Mouse (Mus musculus) embryonic fibroblast, embryonic 13.5 days (primary cell): ENCODE data around the gene Mybph. TPM values are rescaled to one million over a fixed set of nuclear protein-coding genes. Genes with fewer than 3 reads are reported as not detected.

ENCODE experiments used
- H3K27ac ChIP-seq: 2 replicates; pipeline ENCODE4 v1.5.1; 2012; ENCODE audit warnings: low read length, control low read depth, inconsistent platforms; ENCODE audit not compliant: insufficient read depth
- H3K4me1 ChIP-seq: 2 replicates; pipeline ENCODE4 v1.6.1; 2011; ENCODE audit warnings: low read length; ENCODE audit not compliant: control insufficient read depth, insufficient read depth
- H3K4me3 ChIP-seq: 2 replicates; pipeline ENCODE4 v1.5.1; 2011; ENCODE audit warnings: mild to moderate bottlenecking, control low read depth, low read length; ENCODE audit not compliant: insufficient read depth
- CTCF ChIP-seq: IDR thresholded peaks from 2 replicates; pipeline ENCODE4 v1.5.1; 2011; ENCODE audit warnings: mild to moderate bottlenecking, control low read depth, low read length, moderate library complexity, borderline replicate concordance; ENCODE audit not compliant: insufficient read depth
- POLR2A ChIP-seq: IDR thresholded peaks from 2 replicates; pipeline ENCODE4 v1.6.1; 2011; ENCODE audit warnings: low read depth, mild to moderate bottlenecking, control low read depth, low read length, moderate library complexity
- polyA plus RNA-seq: library from polyadenylated mRNA; stranded (reverse); fragments of >200 nt; gene quantifications from 2 replicates; pipeline ENCODE4 v1.2.4, GENCODE M21; 2011; ENCODE audit warnings: low read depth; ENCODE audit not compliant: missing spikeins, insufficient read length

The Mybph gene
- polyA plus RNA-seq, 1 experiment, result not detected

GRCm38 (mm10) chr1:134230638-134231228 is 37.5 kb downstream of the Mybph start:
- H3K4me1 ChIP-seq, result peaks cover under 1% of the 10 kb centered on the region; the same call in 1 of the 2 replicates
- no peak overlapping the region for H3K27ac ChIP-seq
- H3K4me3 ChIP-seq, result no peak overlapping the region
- TF ChIP-seq CTCF, result no peak
- no peak for TF ChIP-seq POLR2A

DNA sequence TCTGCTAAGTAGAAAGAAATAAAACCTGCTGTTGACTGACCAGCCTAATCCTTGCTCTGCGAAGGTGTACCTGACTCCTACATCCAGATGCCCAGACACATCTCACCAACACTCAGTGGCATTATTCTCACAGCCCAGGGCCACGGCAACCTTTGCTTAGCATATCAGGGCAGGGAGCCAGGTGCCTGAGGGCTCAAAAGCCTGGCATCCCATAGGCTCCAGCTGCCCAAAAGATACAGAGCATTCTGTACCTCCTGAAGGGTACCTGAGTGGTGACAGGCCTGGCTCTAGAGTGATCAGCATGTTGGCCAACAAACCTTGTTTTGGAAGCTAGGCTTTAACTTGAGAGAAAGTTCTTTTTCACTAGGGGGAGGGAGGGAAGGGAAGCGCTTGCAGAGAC is 38.0 kb downstream of the Mybph start:
- Histone ChIP-seq H3K4me3 (no peak overlapping the region), H3K4me1 (peaks cover 3% of the 10 kb centered on the region; the same call in 1 of the 2 replicates), H3K27ac (no peak overlapping the region)
- TF ChIP-seq CTCF, result no peak
- no peak for TF ChIP-seq POLR2A

- no peak overlapping the region for H3K27ac ChIP-seq
- no peak overlapping the region for H3K4me3 ChIP-seq
- peaks cover 3% of the 10 kb centered on the region; the same call in 1 of the 2 replicates for H3K4me1 ChIP-seq
- TF ChIP-seq POLR2A (no peak), CTCF (no peak)
Measured at GRCm38 (mm10) chr1:134231681-134232080, 38.4 kb downstream of the Mybph start.

- no peak overlapping the region for H3K27ac ChIP-seq
- H3K4me1 ChIP-seq, result peaks cover 3% of the 10 kb centered on the region; the same call in 1 of the 2 replicates
- no peak for TF ChIP-seq POLR2A
- no peak for TF ChIP-seq CTCF
- H3K4me3 ChIP-seq, result no peak overlapping the region
Measured at GRCm38 (mm10) chr1:134232326-134232725, 39.1 kb downstream of the Mybph start.

GRCm38 (mm10) chr1:134232778-134233531 is 39.7 kb downstream of the Mybph start:
- no peak for TF ChIP-seq CTCF
- no peak for TF ChIP-seq POLR2A
- H3K4me1 ChIP-seq, result peaks cover 3% of the 10 kb centered on the region; the same call in 1 of the 2 replicates
- no peak overlapping the region for H3K27ac ChIP-seq
- H3K4me3 ChIP-seq, result no peak overlapping the region

GRCm38 (mm10) chr1:134233681-134234454 is 40.6 kb downstream of the Mybph start:
- Histone ChIP-seq H3K4me3 (no peak overlapping the region), H3K4me1 (peaks cover 3% of the 10 kb centered on the region; the same call in 1 of the 2 replicates), H3K27ac (no peak overlapping the region)
- TF ChIP-seq CTCF (no peak), POLR2A (no peak)

DNA sequence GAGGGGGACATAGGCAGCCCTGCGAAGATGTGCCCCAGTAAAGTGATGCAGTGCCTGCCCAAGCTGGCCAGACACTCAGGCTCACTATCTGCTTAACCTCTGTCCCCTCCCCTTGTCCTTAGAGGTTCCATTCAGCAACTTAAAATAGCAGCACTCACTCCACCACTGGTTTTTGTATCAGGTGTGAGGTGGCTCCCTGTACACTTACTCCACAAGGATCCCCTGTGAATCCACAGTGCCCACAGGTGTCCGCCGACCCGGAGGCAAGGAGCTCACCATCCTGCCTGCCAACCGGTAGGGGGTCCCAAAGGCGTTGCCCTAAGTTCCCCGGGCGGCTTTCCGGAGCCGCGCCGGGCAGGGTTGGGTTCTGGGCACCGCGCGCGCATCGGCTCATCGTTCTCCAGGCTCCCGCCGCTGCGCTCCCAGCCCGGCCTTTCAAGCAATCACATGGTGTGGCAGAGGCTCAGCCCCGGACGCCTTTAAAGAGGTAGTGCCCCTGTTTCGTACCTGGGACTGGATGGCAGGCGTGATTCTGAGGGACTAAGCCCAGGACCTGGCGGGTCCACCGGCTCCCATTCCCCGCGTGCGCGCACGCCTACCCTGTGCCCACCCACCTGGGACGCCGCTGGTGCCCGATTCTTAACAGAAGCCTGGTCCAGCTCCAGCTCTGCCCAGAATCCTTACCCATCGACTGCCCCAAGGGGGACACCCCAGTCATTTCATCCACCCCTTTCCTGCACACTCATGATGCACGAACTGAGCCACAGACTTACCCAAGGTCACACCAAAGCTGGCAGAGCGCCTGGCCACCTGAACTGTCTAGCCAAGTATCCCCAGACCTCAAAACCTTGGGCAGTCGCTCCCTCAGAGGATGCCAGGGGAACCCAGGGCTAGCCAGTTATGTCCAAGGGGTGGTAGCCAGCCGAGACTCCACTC is 41.5 kb downstream of the Mybph start:
- H3K4me1 ChIP-seq, result peaks cover 3% of the 10 kb centered on the region; the same call in 1 of the 2 replicates
- TF ChIP-seq POLR2A (no peak), CTCF (no peak)
- peak overlapping the region; percentile 13; the same call in 1 of the 2 replicates for H3K4me3 ChIP-seq
- no peak overlapping the region for H3K27ac ChIP-seq

DNA sequence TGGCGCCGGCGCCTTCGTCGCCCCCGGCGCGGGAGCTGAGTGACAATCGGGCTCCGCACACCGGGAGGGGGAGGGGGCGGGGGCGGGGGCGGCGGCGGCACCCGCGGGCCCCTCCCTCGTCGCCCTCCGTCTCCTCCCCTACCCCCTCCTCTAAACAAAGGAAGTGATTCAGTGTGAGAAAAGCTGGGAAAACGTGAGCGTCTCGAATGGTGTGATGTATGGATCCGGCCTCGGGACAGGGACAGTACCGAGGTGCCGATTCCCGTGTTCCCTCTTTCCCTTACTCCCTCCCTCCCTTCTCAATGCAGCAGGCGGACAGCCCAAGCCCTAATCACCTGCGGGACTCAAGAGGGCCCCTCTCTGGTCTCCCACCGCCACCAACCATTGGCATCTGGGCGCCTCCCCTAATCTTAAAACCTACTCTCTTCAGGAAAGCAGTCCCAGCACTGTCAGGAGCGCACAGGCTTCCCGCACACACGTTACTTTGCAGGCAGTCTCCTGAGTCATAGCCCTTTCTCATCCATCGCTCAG is 42.2 kb downstream of the Mybph start, which contains the start of gene Adora1:
Gene Adora1, minus strand, starts transcription at position 41 of the 531 bp plus-strand sequence.
- no peak within 1 kb of the TSS for H3K27ac ChIP-seq
- peaks cover 3% of the 10 kb centered on the region; the same call in 1 of the 2 replicates for H3K4me1 ChIP-seq
- peak within 1 kb of the TSS; percentile 21; the same call in 1 of the 2 replicates for H3K4me3 ChIP-seq
- TF ChIP-seq CTCF (no peak), POLR2A (no peak)

DNA sequence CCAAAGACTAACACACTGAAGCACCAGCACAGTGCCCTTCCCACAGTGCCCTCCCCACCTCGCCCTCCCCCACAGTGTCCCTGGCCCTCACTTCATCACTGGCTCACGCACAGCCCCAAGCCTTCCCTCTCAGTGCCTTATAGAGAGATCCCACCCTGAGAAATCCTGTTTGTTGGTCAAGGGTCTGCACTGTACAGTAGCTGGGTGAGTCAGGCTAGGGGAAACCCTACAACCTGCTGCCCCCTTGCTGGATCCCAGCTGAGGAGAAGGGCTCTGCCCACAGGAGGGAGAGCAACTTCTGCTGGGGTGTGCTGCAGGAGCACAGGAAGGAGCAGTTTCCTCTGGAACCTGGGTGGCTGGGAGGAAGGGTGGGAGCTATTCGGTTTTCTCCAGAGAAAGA is 42.9 kb downstream of the Mybph start:
- TF ChIP-seq POLR2A, result no peak
- TF ChIP-seq CTCF, result no peak
- Histone ChIP-seq H3K4me3 (no peak overlapping the region), H3K27ac (no peak overlapping the region), H3K4me1 (peaks cover 3% of the 10 kb centered on the region; the same call in 1 of the 2 replicates)

- H3K27ac ChIP-seq, result no peak overlapping the region
- TF ChIP-seq CTCF (no peak), POLR2A (no peak)
- H3K4me1 ChIP-seq, result peaks cover 3% of the 10 kb centered on the region; the same call in 1 of the 2 replicates
- H3K4me3 ChIP-seq, result no peak overlapping the region
Measured at GRCm38 (mm10) chr1:134237438-134237837, 44.2 kb downstream of the Mybph start.
